Mouse (Mus musculus): ENCODE measurements at regions not wholly inside any gene's neighbourhood (a gene's known extent, or its start where the extent isn't known, plus 50 kb on each side); places are given as distances from the start of the nearest gene placed in this dataset.

DNA sequence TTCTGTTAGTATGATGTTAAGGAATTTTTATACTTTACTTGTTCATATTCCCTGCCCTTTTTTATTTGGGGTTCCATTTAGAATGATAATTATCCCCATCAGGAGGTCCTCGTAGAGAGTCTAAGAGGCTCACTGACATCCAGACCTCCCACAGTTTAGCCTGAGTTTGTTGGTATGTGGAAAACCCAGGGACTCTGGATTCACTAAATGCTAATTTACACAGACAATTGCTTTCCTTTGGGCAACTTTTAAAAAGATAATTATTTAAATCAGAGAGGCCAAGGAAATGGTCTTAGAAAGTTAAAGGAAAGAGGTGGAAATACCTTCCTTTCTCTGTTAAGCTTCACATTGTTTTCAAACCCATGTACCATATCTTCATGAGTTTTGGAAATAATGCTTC is 312.7 kb upstream of the Xrcc4 start:
- no peaks in the 10 kb centered on the region for H3K4me1 ChIP-seq (ENCODE audit: control insufficient read depth, insufficient read depth, low read length)
- H3K4me3 ChIP-seq (ENCODE audit: low read length): no peak overlapping the region
- no peak overlapping the region for H3K9ac ChIP-seq (ENCODE audit: low read depth, low read length)
- H3K36me3 ChIP-seq (ENCODE audit: control insufficient read depth, insufficient read depth, low read length): no peaks in the 10 kb centered on the region
- 53% methylated on average over 1 of the region's 1 CpGs for WGBS
- no peak for ATAC-seq
- no peak overlapping the region for H3K27ac ChIP-seq (ENCODE audit: low read length)
- H3K4me2 ChIP-seq (ENCODE audit: low read depth, low read length): no peak overlapping the region
- H3K27me3 ChIP-seq (replicated peaks; ENCODE audit: control insufficient read depth, insufficient read depth, low read length): no peaks in the 10 kb centered on the region
- H3K9me3 ChIP-seq (ENCODE audit: control insufficient read depth, low read length): no peaks in the 10 kb centered on the region

DNA sequence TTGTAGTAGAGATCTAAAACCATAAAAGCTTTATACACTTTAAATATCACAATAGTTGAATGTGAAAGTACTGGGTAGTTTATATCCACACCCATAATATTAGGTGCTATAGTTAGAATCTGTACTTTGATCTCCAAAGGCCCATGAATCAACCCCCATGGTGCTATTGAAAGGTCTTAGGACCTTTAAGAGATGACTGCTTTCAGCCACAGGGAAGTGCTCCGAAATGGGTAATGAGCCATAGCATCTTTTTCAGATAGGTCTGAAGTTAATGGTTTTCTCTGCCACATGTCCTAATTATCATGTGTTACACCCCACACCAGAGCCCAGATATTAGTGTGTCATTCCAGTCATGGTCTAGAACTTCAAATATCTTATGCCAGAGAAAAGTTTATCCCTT is 312.1 kb upstream of the Xrcc4 start:
- Histone ChIP-seq H3K9me3 (ENCODE audit: control insufficient read depth, low read length) (no peaks in the 10 kb centered on the region), H3K9ac (ENCODE audit: low read depth, low read length) (no peak overlapping the region), H3K4me2 (ENCODE audit: low read depth, low read length) (no peak overlapping the region), H3K36me3 (ENCODE audit: control insufficient read depth, insufficient read depth, low read length) (no peaks in the 10 kb centered on the region), H3K4me1 (ENCODE audit: control insufficient read depth, insufficient read depth, low read length) (no peaks in the 10 kb centered on the region), H3K27ac (ENCODE audit: low read length) (no peak overlapping the region), H3K27me3 (replicated peaks; ENCODE audit: control insufficient read depth, insufficient read depth, low read length) (no peaks in the 10 kb centered on the region), H3K4me3 (ENCODE audit: low read length) (no peak overlapping the region)
- 80% methylated on average over 1 of the region's 1 CpGs for WGBS
- ATAC-seq: no peak

DNA sequence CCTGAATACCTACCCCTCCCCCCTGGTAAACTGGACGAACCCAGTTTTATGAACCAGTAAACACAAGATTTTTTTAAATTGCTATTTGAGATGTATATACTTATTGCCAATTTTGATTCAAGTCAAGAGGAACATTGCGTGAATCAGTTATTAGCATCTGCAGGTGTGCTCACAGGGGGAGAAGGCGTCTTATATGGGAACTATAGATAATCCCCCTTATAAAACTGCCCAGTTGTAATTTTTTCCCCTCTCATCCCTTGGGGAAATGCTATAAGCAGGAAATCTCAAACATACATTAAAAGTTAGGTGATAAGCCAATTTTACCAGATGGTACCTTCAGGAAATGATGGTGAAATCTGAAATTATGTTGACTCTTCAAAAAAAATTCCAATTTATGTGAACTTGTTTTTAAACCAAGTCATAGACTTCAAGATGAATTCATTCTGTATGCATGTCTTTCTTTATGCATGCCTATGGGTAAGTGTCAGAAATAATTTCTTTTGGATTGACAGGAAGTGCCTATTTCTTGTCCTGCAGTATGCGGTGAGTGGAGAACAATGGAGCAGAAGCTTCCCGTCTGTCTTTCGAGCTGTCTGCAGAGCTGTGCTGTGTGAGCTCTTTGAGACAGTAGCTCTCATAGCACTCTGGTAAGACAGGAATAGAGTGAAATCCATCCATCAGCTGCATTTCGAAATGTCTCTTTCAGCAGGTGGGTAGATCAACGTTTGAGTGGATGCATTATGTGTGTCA is 306.0 kb upstream of the Xrcc4 start:
- no peak overlapping the region for H3K4me3 ChIP-seq (ENCODE audit: low read length)
- H3K4me2 ChIP-seq (ENCODE audit: low read depth, low read length): no peak overlapping the region
- H3K36me3 ChIP-seq (ENCODE audit: control insufficient read depth, insufficient read depth, low read length): no peaks in the 10 kb centered on the region
- no peaks in the 10 kb centered on the region for H3K27me3 ChIP-seq (replicated peaks; ENCODE audit: control insufficient read depth, insufficient read depth, low read length)
- H3K9ac ChIP-seq (ENCODE audit: low read depth, low read length): no peak overlapping the region
- no peaks in the 10 kb centered on the region for H3K9me3 ChIP-seq (ENCODE audit: control insufficient read depth, low read length)
- H3K4me1 ChIP-seq (ENCODE audit: control insufficient read depth, insufficient read depth, low read length): 0 out of 2 replicates have a peak, but pooled peaks cover 4% of the 10 kb centered on the region
- ATAC-seq: no peak
- H3K27ac ChIP-seq (ENCODE audit: low read length): no peak overlapping the region
- whole genome bisulfite sequencing: 59% methylated on average over 8 of the region's 8 CpGs

DNA sequence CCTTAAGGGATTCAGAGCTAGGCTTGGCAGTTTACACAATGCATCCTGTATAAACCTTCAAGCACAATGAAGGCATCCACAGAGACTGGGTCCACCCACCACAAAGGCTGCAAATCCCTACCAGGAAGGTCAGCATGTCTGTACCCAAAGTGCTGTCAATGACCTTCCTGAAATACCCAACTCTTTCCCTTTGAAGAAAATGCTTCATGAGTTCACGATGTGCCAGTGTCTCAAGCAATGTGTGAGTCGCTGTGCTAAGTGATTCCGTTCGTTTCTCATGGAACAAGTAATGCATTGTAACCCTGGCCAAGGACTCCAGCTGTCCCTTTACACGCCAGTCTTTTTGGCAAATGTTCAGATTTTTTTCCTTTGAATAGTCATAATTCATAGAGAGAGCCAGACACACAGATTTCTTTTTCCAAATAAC is 305.4 kb upstream of the Xrcc4 start:
- Histone ChIP-seq H3K36me3 (ENCODE audit: control insufficient read depth, insufficient read depth, low read length) (no peaks in the 10 kb centered on the region), H3K4me2 (ENCODE audit: low read depth, low read length) (no peak overlapping the region), H3K27ac (ENCODE audit: low read length) (no peak overlapping the region; the same call in 1 of the 2 replicates), H3K9me3 (ENCODE audit: control insufficient read depth, low read length) (no peaks in the 10 kb centered on the region), H3K4me1 (ENCODE audit: control insufficient read depth, insufficient read depth, low read length) (0 out of 2 replicates have a peak, but pooled peaks cover 4% of the 10 kb centered on the region), H3K4me3 (ENCODE audit: low read length) (no peak overlapping the region), H3K9ac (ENCODE audit: low read depth, low read length) (no peak overlapping the region), H3K27me3 (replicated peaks; ENCODE audit: control insufficient read depth, insufficient read depth, low read length) (no peaks in the 10 kb centered on the region)
- peak; percentile 63; the same call in 1 of the 2 replicates for ATAC-seq
- 44% methylated on average over 5 of the region's 5 CpGs for WGBS

DNA sequence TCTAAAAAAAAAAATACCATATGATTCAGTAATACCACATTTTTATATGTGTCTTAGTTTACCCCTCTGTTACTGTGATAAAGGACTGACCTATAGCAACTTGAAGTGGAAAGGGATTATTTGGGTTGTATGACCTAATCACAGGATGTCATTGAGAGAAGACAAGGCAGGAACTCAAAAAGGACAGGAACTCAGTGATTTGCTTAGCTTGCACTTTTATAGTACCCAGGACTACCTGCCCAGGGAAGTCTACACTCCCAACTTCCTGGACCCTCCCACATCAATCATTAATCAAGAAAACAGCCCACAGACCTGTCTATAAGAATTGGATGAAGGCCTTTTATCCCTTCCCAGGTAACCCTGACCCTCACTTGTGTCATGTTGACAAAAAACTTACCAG is 303.0 kb upstream of the Xrcc4 start:
- Histone ChIP-seq H3K9me3 (ENCODE audit: control insufficient read depth, low read length) (no peaks in the 10 kb centered on the region), H3K9ac (ENCODE audit: low read depth, low read length) (no peak overlapping the region), H3K4me3 (ENCODE audit: low read length) (no peak overlapping the region), H3K27ac (ENCODE audit: low read length) (no peak overlapping the region), H3K4me1 (ENCODE audit: control insufficient read depth, insufficient read depth, low read length) (0 out of 2 replicates have a peak, but pooled peaks cover 4% of the 10 kb centered on the region), H3K4me2 (ENCODE audit: low read depth, low read length) (no peak overlapping the region), H3K27me3 (replicated peaks; ENCODE audit: control insufficient read depth, insufficient read depth, low read length) (no peaks in the 10 kb centered on the region), H3K36me3 (ENCODE audit: control insufficient read depth, insufficient read depth, low read length) (no peaks in the 10 kb centered on the region)
- no peak for ATAC-seq

DNA sequence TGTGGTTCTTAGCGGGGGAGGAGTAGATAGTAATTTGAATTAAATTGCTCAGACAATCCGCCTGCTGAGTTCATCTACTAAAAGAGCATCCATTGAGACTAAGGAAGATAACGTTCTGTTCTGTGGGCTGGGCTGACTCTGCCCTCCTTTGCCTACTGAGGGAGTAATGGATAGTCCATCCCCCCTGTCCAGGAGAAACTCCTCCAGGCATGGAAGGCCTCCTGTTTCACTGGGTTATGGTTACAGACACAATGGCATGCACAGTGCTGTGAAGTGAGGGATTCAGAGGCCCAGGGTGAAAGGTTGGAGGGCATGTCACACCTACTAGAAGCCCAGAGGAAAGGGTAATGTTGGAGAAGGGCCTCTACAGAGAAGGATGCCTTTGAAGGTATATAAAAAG is 287.2 kb upstream of the Xrcc4 start:
- no peak for ATAC-seq
- no peak overlapping the region for H3K27ac ChIP-seq (ENCODE audit: low read length)
- no peaks in the 10 kb centered on the region for H3K9me3 ChIP-seq (ENCODE audit: control insufficient read depth, low read length)
- H3K4me3 ChIP-seq (ENCODE audit: low read length): no peak overlapping the region
- 71% methylated on average over 3 of the region's 3 CpGs for WGBS
- no peak overlapping the region for H3K9ac ChIP-seq (ENCODE audit: low read depth, low read length)
- no peaks in the 10 kb centered on the region for H3K36me3 ChIP-seq (ENCODE audit: control insufficient read depth, insufficient read depth, low read length)
- H3K4me2 ChIP-seq (ENCODE audit: low read depth, low read length): no peak overlapping the region
- no peaks in the 10 kb centered on the region for H3K27me3 ChIP-seq (replicated peaks; ENCODE audit: control insufficient read depth, insufficient read depth, low read length)
- no peaks in the 10 kb centered on the region for H3K4me1 ChIP-seq (ENCODE audit: control insufficient read depth, insufficient read depth, low read length)

DNA sequence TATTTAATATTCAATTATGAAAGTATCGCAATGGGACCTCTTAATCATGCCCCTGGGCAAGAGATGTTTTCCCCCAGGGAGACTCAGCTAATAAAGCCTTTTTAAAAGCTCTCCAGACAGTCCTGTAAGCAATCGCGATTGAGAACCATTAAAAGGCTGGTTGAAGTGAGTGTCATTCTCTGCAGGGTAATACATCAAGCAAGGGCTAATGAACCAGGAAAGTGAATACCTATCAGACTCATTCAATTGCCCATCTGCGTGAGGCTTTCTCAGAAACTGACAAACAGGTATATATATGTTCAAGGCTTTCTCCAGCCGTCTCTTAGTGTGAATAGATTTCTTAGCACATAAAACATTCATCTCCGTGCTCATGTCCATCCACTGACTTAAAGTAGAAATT is 286.8 kb upstream of the Xrcc4 start:
- no peak for ATAC-seq
- WGBS: 81% methylated on average over 6 of the region's 6 CpGs

DNA sequence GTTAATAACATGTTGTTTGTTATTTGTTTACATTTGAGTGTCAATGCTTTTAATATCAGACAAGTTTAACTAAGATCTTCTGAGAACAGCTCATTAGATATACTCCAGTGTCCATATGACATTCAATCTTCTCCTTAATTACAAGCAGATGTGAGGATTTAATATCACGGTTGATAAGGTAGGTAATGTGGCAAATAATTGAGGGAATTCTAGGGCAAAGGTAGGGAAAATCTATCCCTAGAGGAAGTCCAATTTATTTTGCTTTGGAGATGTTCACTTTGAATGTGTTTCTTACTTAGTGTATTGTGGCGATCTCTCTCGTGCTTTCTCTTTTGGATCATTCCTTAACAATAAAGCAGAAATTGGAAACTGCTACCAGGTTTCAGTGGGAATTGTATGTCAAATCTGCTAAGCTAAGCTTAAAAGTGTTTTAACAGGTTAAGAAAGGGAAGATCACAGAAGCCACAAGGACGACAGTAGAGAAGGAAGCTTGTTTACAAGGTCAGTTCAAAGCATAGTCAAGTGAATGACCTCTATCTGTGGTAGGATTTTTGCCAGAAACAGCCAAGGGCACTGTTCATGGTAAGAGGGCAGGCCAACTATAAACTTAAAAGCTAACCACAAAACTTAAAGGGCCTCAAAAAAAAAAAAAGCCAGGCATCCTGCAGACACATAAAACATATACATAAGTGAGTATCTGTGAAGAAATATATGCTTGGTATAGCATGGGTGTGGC is 282.2 kb upstream of the Xrcc4 start:
- 71% methylated on average over 4 of the region's 4 CpGs for WGBS

More for the DNA sequence above, 286.8 kb upstream of the Xrcc4 start:
- no peak overlapping the region for H3K9ac ChIP-seq (ENCODE audit: low read depth, low read length)
- no peak overlapping the region for H3K4me2 ChIP-seq (ENCODE audit: low read depth, low read length)
- no peak overlapping the region for H3K27ac ChIP-seq (ENCODE audit: low read length)
- H3K4me1 ChIP-seq (ENCODE audit: control insufficient read depth, insufficient read depth, low read length): no peaks in the 10 kb centered on the region
- no peaks in the 10 kb centered on the region for H3K9me3 ChIP-seq (ENCODE audit: control insufficient read depth, low read length)
- H3K36me3 ChIP-seq (ENCODE audit: control insufficient read depth, insufficient read depth, low read length): no peaks in the 10 kb centered on the region
- no peaks in the 10 kb centered on the region for H3K27me3 ChIP-seq (replicated peaks; ENCODE audit: control insufficient read depth, insufficient read depth, low read length)
- no peak overlapping the region for H3K4me3 ChIP-seq (ENCODE audit: low read length)

DNA sequence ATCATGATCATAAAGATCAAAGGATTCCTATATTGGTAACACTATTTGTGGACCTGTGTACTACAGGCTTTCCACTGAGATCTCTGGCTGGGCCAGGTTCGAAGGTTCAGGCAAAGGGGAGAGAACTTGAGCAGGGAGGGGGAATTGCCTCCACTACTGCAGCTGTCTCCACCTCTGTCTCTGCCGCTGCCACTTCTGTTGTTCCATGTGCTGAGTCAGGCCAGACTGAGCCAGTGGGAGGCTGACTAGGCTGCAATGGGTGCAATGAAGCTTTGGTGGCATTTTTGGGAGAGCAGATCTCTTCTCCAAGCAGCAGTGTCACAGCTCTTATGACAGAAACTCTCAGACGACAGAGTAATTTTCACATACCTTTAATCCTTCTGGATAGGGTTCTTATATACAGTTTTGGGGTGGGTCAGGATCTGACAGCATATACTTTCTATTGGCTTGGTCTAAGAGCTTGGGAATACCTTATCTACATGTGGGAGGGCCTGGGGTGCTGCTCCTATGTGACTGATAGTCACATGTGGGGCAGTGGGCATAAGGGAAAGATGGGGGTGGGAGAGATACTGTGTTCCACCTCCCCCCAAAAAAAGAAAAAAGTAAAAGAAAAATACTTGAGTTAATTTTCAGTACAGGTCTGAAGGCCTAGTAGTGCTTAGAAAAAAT is 281.5 kb upstream of the Xrcc4 start:
- whole genome bisulfite sequencing: 78% methylated on average over 3 of the region's 3 CpGs
- Histone ChIP-seq H3K9me3 (ENCODE audit: control insufficient read depth, low read length) (no peaks in the 10 kb centered on the region), H3K27ac (ENCODE audit: low read length) (no peak overlapping the region), H3K4me3 (ENCODE audit: low read length) (no peak overlapping the region), H3K4me1 (ENCODE audit: control insufficient read depth, insufficient read depth, low read length) (no peaks in the 10 kb centered on the region), H3K9ac (ENCODE audit: low read depth, low read length) (no peak overlapping the region), H3K4me2 (ENCODE audit: low read depth, low read length) (no peak overlapping the region), H3K27me3 (replicated peaks; ENCODE audit: control insufficient read depth, insufficient read depth, low read length) (no peaks in the 10 kb centered on the region), H3K36me3 (ENCODE audit: control insufficient read depth, insufficient read depth, low read length) (no peaks in the 10 kb centered on the region)
- ATAC-seq: no peak

More for the DNA sequence above, 282.2 kb upstream of the Xrcc4 start:
- no peaks in the 10 kb centered on the region for H3K27me3 ChIP-seq (replicated peaks; ENCODE audit: control insufficient read depth, insufficient read depth, low read length)
- H3K27ac ChIP-seq (ENCODE audit: low read length): no peak overlapping the region
- no peaks in the 10 kb centered on the region for H3K9me3 ChIP-seq (ENCODE audit: control insufficient read depth, low read length)
- no peaks in the 10 kb centered on the region for H3K4me1 ChIP-seq (ENCODE audit: control insufficient read depth, insufficient read depth, low read length)
- no peak overlapping the region for H3K4me2 ChIP-seq (ENCODE audit: low read depth, low read length)
- H3K9ac ChIP-seq (ENCODE audit: low read depth, low read length): no peak overlapping the region
- no peak for ATAC-seq
- no peak overlapping the region for H3K4me3 ChIP-seq (ENCODE audit: low read length)
- no peaks in the 10 kb centered on the region for H3K36me3 ChIP-seq (ENCODE audit: control insufficient read depth, insufficient read depth, low read length)
